Mouse (Mus musculus): Measurements from ENCODE around the gene Nrxn1. TPM values are rescaled to one million over a fixed set of nuclear protein-coding genes. Genes with fewer than 3 reads are reported as not detected.
A peak's percentile ranks its signal among the peaks of the same experiment; 100 is the strongest.

Gene Nrxn1
- 0.31 and 0.44 TPM in 2 replicates for polyA plus RNA-seq (2015; fragmentation: Nextera tagmentation; extraction: Ambion mirVana)

GRCm38 (mm10) chr17:91093042-91093080 lies at the start of gene Nrxn1:
Nrxn1 (minus strand) TSS chr17:91093071.
- Histone ChIP-seq H3K4me1 (replicated peaks) (no peaks in the 10 kb centered on the region), H3K9ac (no peak within 1 kb of the TSS), H3K27ac (replicated peaks) (no peak within 1 kb of the TSS), H3K4me3 (replicated peaks) (no peak within 1 kb of the TSS), H3K4me2 (no peak within 1 kb of the TSS), H3K36me3 (replicated peaks) (no peaks in the 10 kb centered on the region), H3K27me3 (no peaks in the 10 kb centered on the region), H3K9me3 (replicated peaks) (no peaks in the 10 kb centered on the region; the same call in 1 of the 2 replicates)
- ATAC-seq (ENCODE audit: insufficient read depth): no peak
- WGBS (ENCODE audit: insufficient replicate concordance): 13% methylated on average over 1 of the region's 1 CpGs

- Histone ChIP-seq H3K36me3 (replicated peaks) (no peaks in the 10 kb centered on the region), H3K27me3 (no peaks in the 10 kb centered on the region), H3K9ac (no peak overlapping the region), H3K4me1 (replicated peaks) (no peaks in the 10 kb centered on the region), H3K4me2 (no peak overlapping the region), H3K27ac (replicated peaks) (no peak overlapping the region), H3K9me3 (replicated peaks) (no peaks in the 10 kb centered on the region), H3K4me3 (replicated peaks) (no peak overlapping the region)
- 45% methylated on average over 3 of the region's 3 CpGs for WGBS (ENCODE audit: insufficient replicate concordance)
- ATAC-seq (ENCODE audit: insufficient read depth): no peak
Observed at GRCm38 (mm10) chr17:91136859-91137258, 44.0 kb upstream of the Nrxn1 start.

GRCm38 (mm10) chr17:91112880-91113628 lies 20.2 kb upstream of the Nrxn1 start:
- no peaks in the 10 kb centered on the region for H3K4me1 ChIP-seq (replicated peaks)
- H3K4me3 ChIP-seq (replicated peaks): no peak overlapping the region
- peak overlapping the region; percentile 41; the same call in 1 of the 2 replicates for H3K27ac ChIP-seq (replicated peaks)
- WGBS (ENCODE audit: insufficient replicate concordance): 48% methylated on average over 3 of the region's 3 CpGs
- H3K27me3 ChIP-seq: no peaks in the 10 kb centered on the region
- H3K4me2 ChIP-seq: no peak overlapping the region
- ATAC-seq (ENCODE audit: insufficient read depth): peak; percentile 86
- H3K9ac ChIP-seq: no peak overlapping the region
- H3K36me3 ChIP-seq (replicated peaks): no peaks in the 10 kb centered on the region
- no peaks in the 10 kb centered on the region for H3K9me3 ChIP-seq (replicated peaks)

GRCm38 (mm10) chr17:91112085-91112484 lies 19.2 kb upstream of the Nrxn1 start:
- Histone ChIP-seq H3K27ac (replicated peaks) (no peak overlapping the region), H3K36me3 (replicated peaks) (no peaks in the 10 kb centered on the region), H3K9ac (no peak overlapping the region), H3K9me3 (replicated peaks) (no peaks in the 10 kb centered on the region), H3K4me1 (replicated peaks) (no peaks in the 10 kb centered on the region), H3K4me3 (replicated peaks) (no peak overlapping the region), H3K4me2 (no peak overlapping the region), H3K27me3 (no peaks in the 10 kb centered on the region)
- peak; percentile 59 for ATAC-seq (ENCODE audit: insufficient read depth)
- 57% methylated on average over 1 of the region's 1 CpGs for WGBS (ENCODE audit: insufficient replicate concordance)

GRCm38 (mm10) chr17:91093081-91093875 lies 407 bp upstream of the Nrxn1 start:
- H3K4me3 ChIP-seq (replicated peaks): no peak overlapping the region
- H3K9ac ChIP-seq: no peak overlapping the region
- H3K27ac ChIP-seq (replicated peaks): no peak overlapping the region
- WGBS (ENCODE audit: insufficient replicate concordance): 25% methylated on average over 11 of the region's 12 CpGs
- no peak for ATAC-seq (ENCODE audit: insufficient read depth)
- H3K9me3 ChIP-seq (replicated peaks): no peaks in the 10 kb centered on the region; the same call in 1 of the 2 replicates
- H3K27me3 ChIP-seq: no peaks in the 10 kb centered on the region
- no peaks in the 10 kb centered on the region for H3K4me1 ChIP-seq (replicated peaks)
- H3K4me2 ChIP-seq: no peak overlapping the region
- H3K36me3 ChIP-seq (replicated peaks): no peaks in the 10 kb centered on the region

- H3K36me3 ChIP-seq (replicated peaks): no peaks in the 10 kb centered on the region
- no peaks in the 10 kb centered on the region for H3K4me1 ChIP-seq (replicated peaks)
- H3K27ac ChIP-seq (replicated peaks): no peak overlapping the region
- no peak overlapping the region for H3K4me3 ChIP-seq (replicated peaks)
- no peak overlapping the region for H3K4me2 ChIP-seq
- no peak; the same call in 1 of the 2 replicates for ATAC-seq (ENCODE audit: insufficient read depth)
- H3K9ac ChIP-seq: no peak overlapping the region
- 2% methylated on average over 18 of the region's 21 CpGs for WGBS (ENCODE audit: insufficient replicate concordance)
- no peaks in the 10 kb centered on the region for H3K27me3 ChIP-seq
- H3K9me3 ChIP-seq (replicated peaks): no peaks in the 10 kb centered on the region; the same call in 1 of the 2 replicates
Observed at GRCm38 (mm10) chr17:91092421-91093041, 340 bp downstream of the Nrxn1 start.

GRCm38 (mm10) chr17:91090631-91091030 lies 2.2 kb downstream of the Nrxn1 start:
- no peaks in the 10 kb centered on the region for H3K27me3 ChIP-seq
- H3K9me3 ChIP-seq (replicated peaks): no peaks in the 10 kb centered on the region; the same call in 1 of the 2 replicates
- no peak overlapping the region for H3K27ac ChIP-seq (replicated peaks)
- no peaks in the 10 kb centered on the region for H3K4me1 ChIP-seq (replicated peaks)
- H3K36me3 ChIP-seq (replicated peaks): no peaks in the 10 kb centered on the region
- no peak for ATAC-seq (ENCODE audit: insufficient read depth)
- no peak overlapping the region for H3K4me3 ChIP-seq (replicated peaks)
- no peak overlapping the region for H3K4me2 ChIP-seq
- 46% methylated on average over 1 of the region's 1 CpGs for WGBS (ENCODE audit: insufficient replicate concordance)
- H3K9ac ChIP-seq: no peak overlapping the region

GRCm38 (mm10) chr17:91088991-91089390 lies 3.9 kb downstream of the Nrxn1 start:
- H3K36me3 ChIP-seq (replicated peaks): no peaks in the 10 kb centered on the region
- no peaks in the 10 kb centered on the region for H3K4me1 ChIP-seq (replicated peaks)
- 76% methylated on average over 11 of the region's 11 CpGs for WGBS (ENCODE audit: insufficient replicate concordance)
- H3K9ac ChIP-seq: no peak overlapping the region
- H3K9me3 ChIP-seq (replicated peaks): no peaks in the 10 kb centered on the region; the same call in 1 of the 2 replicates
- ATAC-seq (ENCODE audit: insufficient read depth): no peak
- H3K27ac ChIP-seq (replicated peaks): no peak overlapping the region
- H3K4me3 ChIP-seq (replicated peaks): no peak overlapping the region
- no peak overlapping the region for H3K4me2 ChIP-seq
- no peaks in the 10 kb centered on the region for H3K27me3 ChIP-seq

- Histone ChIP-seq H3K9me3 (replicated peaks) (no peaks in the 10 kb centered on the region; the same call in 1 of the 2 replicates), H3K27me3 (no peaks in the 10 kb centered on the region), H3K9ac (no peak overlapping the region), H3K4me3 (replicated peaks) (no peak overlapping the region), H3K27ac (replicated peaks) (no peak overlapping the region), H3K4me1 (replicated peaks) (no peaks in the 10 kb centered on the region), H3K4me2 (no peak overlapping the region), H3K36me3 (replicated peaks) (no peaks in the 10 kb centered on the region)
- no peak for ATAC-seq (ENCODE audit: insufficient read depth)
- 62% methylated on average over 82 of the region's 82 CpGs for WGBS (ENCODE audit: insufficient replicate concordance)
Observed at GRCm38 (mm10) chr17:91088037-91088715, 4.7 kb downstream of the Nrxn1 start.

GRCm38 (mm10) chr17:91086412-91086811 lies 6.5 kb downstream of the Nrxn1 start:
- Histone ChIP-seq H3K27ac (replicated peaks) (no peak overlapping the region), H3K4me3 (replicated peaks) (no peak overlapping the region), H3K36me3 (replicated peaks) (no peaks in the 10 kb centered on the region), H3K9ac (no peak overlapping the region), H3K4me1 (replicated peaks) (no peaks in the 10 kb centered on the region), H3K27me3 (no peaks in the 10 kb centered on the region), H3K9me3 (replicated peaks) (no peaks in the 10 kb centered on the region; the same call in 1 of the 2 replicates), H3K4me2 (no peak overlapping the region)
- WGBS (ENCODE audit: insufficient replicate concordance): 62% methylated on average over 1 of the region's 1 CpGs
- no peak for ATAC-seq (ENCODE audit: insufficient read depth)

GRCm38 (mm10) chr17:91085416-91085815 lies 7.5 kb downstream of the Nrxn1 start:
- no peaks in the 10 kb centered on the region; the same call in 1 of the 2 replicates for H3K9me3 ChIP-seq (replicated peaks)
- H3K4me3 ChIP-seq (replicated peaks): no peak overlapping the region
- 76% methylated on average over 2 of the region's 2 CpGs for WGBS (ENCODE audit: insufficient replicate concordance)
- no peak overlapping the region for H3K4me2 ChIP-seq
- H3K9ac ChIP-seq: no peak overlapping the region
- no peaks in the 10 kb centered on the region for H3K36me3 ChIP-seq (replicated peaks)
- no peaks in the 10 kb centered on the region for H3K27me3 ChIP-seq
- ATAC-seq (ENCODE audit: insufficient read depth): no peak
- H3K27ac ChIP-seq (replicated peaks): no peak overlapping the region
- no peaks in the 10 kb centered on the region for H3K4me1 ChIP-seq (replicated peaks)
